Mouse (Mus musculus): ENCODE data around the gene Trappc6a. TPM values are rescaled to one million over a fixed set of nuclear protein-coding genes. Genes with fewer than 3 reads are reported as not detected.

The Trappc6a gene
- polyA plus RNA-seq, 1 experiment from 2014 or later: 103 TPM

Other genes with a start within 250 kb of the Trappc6a start
- gene Vasp, start 236.6 kb upstream of the Trappc6a start, polyA plus RNA-seq (2015; fragmentation: Nextera tagmentation; extraction: Ambion mirVana): 106 and 111 TPM in 2 replicates
- 0.21 and 0.33 TPM in 2 replicates for gene Ppm1n, start 228.3 kb upstream of the Trappc6a start, polyA plus RNA-seq (2015; fragmentation: Nextera tagmentation; extraction: Ambion mirVana)
- gene Rtn2, start 225.8 kb upstream of the Trappc6a start, polyA plus RNA-seq (2015; fragmentation: Nextera tagmentation; extraction: Ambion mirVana): 10.6 and 13.9 TPM in 2 replicates
- gene Fosb, start 198.3 kb upstream of the Trappc6a start, polyA plus RNA-seq (2015; fragmentation: Nextera tagmentation; extraction: Ambion mirVana): 0.12 and 0.17 TPM in 2 replicates
- 63.7 and 66.5 TPM in 2 replicates for gene Ercc1, start 163.6 kb upstream of the Trappc6a start, polyA plus RNA-seq (2015; fragmentation: Nextera tagmentation; extraction: Ambion mirVana)
- gene Cd3eap, start 148.9 kb upstream of the Trappc6a start, polyA plus RNA-seq (2015; fragmentation: Nextera tagmentation; extraction: Ambion mirVana): 24.9 and 26.1 TPM in 2 replicates
- 7.8 and 8.9 TPM in 2 replicates for gene Ppp1r13l, start 148.6 kb upstream of the Trappc6a start, polyA plus RNA-seq (2015; fragmentation: Nextera tagmentation; extraction: Ambion mirVana)
- gene Ercc2, start 126.4 kb upstream of the Trappc6a start, polyA plus RNA-seq (2015; fragmentation: Nextera tagmentation; extraction: Ambion mirVana): 13.5 and 14.8 TPM in 2 replicates
- gene Klc3, start 104.3 kb upstream of the Trappc6a start, polyA plus RNA-seq (2015; fragmentation: Nextera tagmentation; extraction: Ambion mirVana): 9.7 and 10.4 TPM in 2 replicates
- 17.4 and 19.1 TPM in 2 replicates for gene Ckm, start 103.6 kb upstream of the Trappc6a start, polyA plus RNA-seq (2015; fragmentation: Nextera tagmentation; extraction: Ambion mirVana)
- gene Mark4, start 49.6 kb upstream of the Trappc6a start, polyA plus RNA-seq (2015; fragmentation: Nextera tagmentation; extraction: Ambion mirVana): 7.8 and 7.9 TPM in 2 replicates
- 0.94 and 1.3 TPM in 2 replicates for gene Exoc3l2, start 45.1 kb upstream of the Trappc6a start, polyA plus RNA-seq (2015; fragmentation: Nextera tagmentation; extraction: Ambion mirVana)
- gene Bloc1s3, start within 50 bp of the Trappc6a start, polyA plus RNA-seq (2015; fragmentation: Nextera tagmentation; extraction: Ambion mirVana): 2.2 and 2.4 TPM in 2 replicates
- gene Nkpd1, start 9.4 kb downstream of the Trappc6a start, polyA plus RNA-seq (2015; fragmentation: Nextera tagmentation; extraction: Ambion mirVana): 0.30 and 0.83 TPM in 2 replicates
- gene Ppp1r37, start 54.7 kb downstream of the Trappc6a start, polyA plus RNA-seq (2015; fragmentation: Nextera tagmentation; extraction: Ambion mirVana): 25.3 and 28.2 TPM in 2 replicates
- 1.7 and 2.6 TPM in 2 replicates for gene Zfp296, start 68.9 kb downstream of the Trappc6a start, polyA plus RNA-seq (2015; fragmentation: Nextera tagmentation; extraction: Ambion mirVana)
- 143 and 157 TPM in 2 replicates for gene Gemin7, start 69.2 kb downstream of the Trappc6a start, polyA plus RNA-seq (2015; fragmentation: Nextera tagmentation; extraction: Ambion mirVana)
- 44.8 and 48.3 TPM in 2 replicates for gene Clasrp, start 96.1 kb downstream of the Trappc6a start, polyA plus RNA-seq (2015; fragmentation: Nextera tagmentation; extraction: Ambion mirVana)
- gene Relb, start 121.0 kb downstream of the Trappc6a start, polyA plus RNA-seq (2015; fragmentation: Nextera tagmentation; extraction: Ambion mirVana): 9.0 and 10.1 TPM in 2 replicates
- 79.7 and 85.8 TPM in 2 replicates for gene Clptm1, start 156.6 kb downstream of the Trappc6a start, polyA plus RNA-seq (2015; fragmentation: Nextera tagmentation; extraction: Ambion mirVana)
- 47.3 and 98.1 TPM in 2 replicates for gene Apoc2, start 169.5 kb downstream of the Trappc6a start, polyA plus RNA-seq (2015; fragmentation: Nextera tagmentation; extraction: Ambion mirVana)
- 3.1 TPM in 1 of 2 replicates, not detected in the other for gene Gm44805, start 173.0 kb downstream of the Trappc6a start, polyA plus RNA-seq (2015; fragmentation: Nextera tagmentation; extraction: Ambion mirVana)
- 8.0 and 23.5 TPM in 2 replicates for gene Apoc4, start 173.1 kb downstream of the Trappc6a start, polyA plus RNA-seq (2015; fragmentation: Nextera tagmentation; extraction: Ambion mirVana)
- gene Apoc1, start 184.3 kb downstream of the Trappc6a start, polyA plus RNA-seq (2015; fragmentation: Nextera tagmentation; extraction: Ambion mirVana): 36.2 and 52.7 TPM in 2 replicates
- 363 and 515 TPM in 2 replicates for gene Apoe, start 190.8 kb downstream of the Trappc6a start, polyA plus RNA-seq (2015; fragmentation: Nextera tagmentation; extraction: Ambion mirVana)
- 161 and 181 TPM in 2 replicates for gene Tomm40, start 207.0 kb downstream of the Trappc6a start, polyA plus RNA-seq (2015; fragmentation: Nextera tagmentation; extraction: Ambion mirVana)
- gene Nectin2, start 242.1 kb downstream of the Trappc6a start, polyA plus RNA-seq (2015; fragmentation: Nextera tagmentation; extraction: Ambion mirVana): 129 and 136 TPM in 2 replicates